Mouse (Mus musculus) gastrocnemius, adult 18-20 months (tissue): ENCODE results near the gene Syde1. TPM values are rescaled to one million over a fixed set of nuclear protein-coding genes. Genes with fewer than 3 reads are reported as not detected.
"Not testable (repeated sequence)": the region's sequence is repeated elsewhere in the genome, so short reads cannot be mapped to it uniquely, and the experiment has no call there.

Experiments used
- DNase-seq: peaks from one replicate; pipeline ENCODE4 v3.0.0; 2021; ENCODE audit warnings: low spot score
- long read RNA-seq, 2 experiments: library from polyadenylated mRNA; stranded (forward); transcript quantifications; one replicate each; pipeline ENCODE4 v2.0.0; 2021
- total RNA-seq, 2 experiments: library from RNA; stranded (reverse); gene quantifications; 2 replicates each; pipeline ENCODE4 v1.2.3; 2021

Syde1 gene
- 1 to 10 TPM; 3.3 to 4.0 TPM for total RNA-seq
- long read RNA-seq, experiment 1, transcript Syde1-201 (8 exons, 3,288 nt), result major isoform, 7 of 7 reads
- long read RNA-seq, experiment 1, partial matches to known transcripts, result 0 of 7 reads
- long read RNA-seq, experiment 1, other reads (novel, unspliced or antisense), result 0 of 7 reads
- long read RNA-seq, experiment 2, partial matches to known transcripts, result 0 of 1 reads
- long read RNA-seq, experiment 2, other reads (novel, unspliced or antisense), result 0 of 1 reads

GRCm38 (mm10) chr10:78591406-78592328 lies at the start of gene Syde1:
Gene Syde1, minus strand, starts transcription at chr10:78591964.
- peak; percentile 40 for DNase-seq

GRCm38 (mm10) chr10:78632311-78632710 lies 40.5 kb upstream of the Syde1 start:
- no peak for DNase-seq

- no peak for DNase-seq
Measured at GRCm38 (mm10) chr10:78630194-78630593, 38.4 kb upstream of the Syde1 start.

GRCm38 (mm10) chr10:78623143-78623542 lies 31.4 kb upstream of the Syde1 start:
- DNase-seq, result not testable (repeated sequence)

- DNase-seq, result no peak
Measured at GRCm38 (mm10) chr10:78617974-78618373, 26.2 kb upstream of the Syde1 start, which contains the start of gene Olfr1357. Gene Olfr1357, minus strand, starts transcription at chr10:78618074.

- no peak for DNase-seq
Measured at GRCm38 (mm10) chr10:78607602-78608001, 15.8 kb upstream of the Syde1 start.

GRCm38 (mm10) chr10:78605080-78605479 lies 13.3 kb upstream of the Syde1 start:
- DNase-seq, result no peak

- no peak for DNase-seq
Measured at GRCm38 (mm10) chr10:78599865-78600264, 8.1 kb upstream of the Syde1 start.

- no peak for DNase-seq
Measured at GRCm38 (mm10) chr10:78594566-78594965, 2.8 kb upstream of the Syde1 start.

- DNase-seq, result no peak
Measured at GRCm38 (mm10) chr10:78594157-78594556, 2.4 kb upstream of the Syde1 start.

- DNase-seq, result no peak
Measured at GRCm38 (mm10) chr10:78593736-78594135, 2.0 kb upstream of the Syde1 start.

GRCm38 (mm10) chr10:78592856-78593379 lies 1.2 kb upstream of the Syde1 start:
- no peak for DNase-seq

- no peak for DNase-seq
Measured at GRCm38 (mm10) chr10:78590744-78591143, 1.0 kb downstream of the Syde1 start.

- no peak for DNase-seq
Measured at GRCm38 (mm10) chr10:78589901-78590300, 1.9 kb downstream of the Syde1 start.

- DNase-seq, result no peak
Measured at GRCm38 (mm10) chr10:78589291-78589690, 2.5 kb downstream of the Syde1 start.

- no peak for DNase-seq
Measured at GRCm38 (mm10) chr10:78586026-78586425, 5.7 kb downstream of the Syde1 start.

GRCm38 (mm10) chr10:78585606-78586005 lies 6.2 kb downstream of the Syde1 start:
- DNase-seq, result no peak

GRCm38 (mm10) chr10:78584996-78585395 lies 6.8 kb downstream of the Syde1 start:
- no peak for DNase-seq

GRCm38 (mm10) chr10:78583939-78584338 lies 7.8 kb downstream of the Syde1 start:
- DNase-seq, result no peak

- DNase-seq, result no peak
Measured at GRCm38 (mm10) chr10:78583347-78583746, 8.4 kb downstream of the Syde1 start.

- DNase-seq, result no peak
Measured at GRCm38 (mm10) chr10:78581121-78581520, 10.6 kb downstream of the Syde1 start.

GRCm38 (mm10) chr10:78578204-78578603 lies 13.6 kb downstream of the Syde1 start:
- no peak for DNase-seq
